Mouse (Mus musculus) MEL (cell line): ENCODE data around the gene Pip5k1b.

Experiments
- E2F4 ChIP-seq: IDR thresholded peaks from 2 replicates; pipeline ENCODE4 v1.6.1; 2011; ENCODE audit warnings: low read depth, low read length, improper control_type of control experiment, borderline replicate concordance
- ELF1 ChIP-seq: IDR thresholded peaks from 2 replicates; pipeline ENCODE4 v1.6.1; 2014; ENCODE audit warnings: low read depth, mild to moderate bottlenecking, inconsistent platforms, low read length, improper control_type of control experiment, moderate library complexity
- POLR2A ChIP-seq, 2 experiments: IDR thresholded peaks; 2 replicates each; pipeline ENCODE4 v1.6.1; 2011 to 2012; ENCODE audit warnings: low read length in 2 of 2, mild to moderate bottlenecking in 2 of 2, control low read depth in 1 of 2, improper control_type of control experiment in 1 of 2, low read depth in 1 of 2, moderate library complexity in 1 of 2; ENCODE audit not compliant: control insufficient read depth in 1 of 2, insufficient read depth in 1 of 2, poor library complexity in 1 of 2
- TAL1 ChIP-seq: IDR thresholded peaks from 2 replicates; pipeline ENCODE4 v1.6.1; 2012; ENCODE audit warnings: mild to moderate bottlenecking, inconsistent platforms, low read length, moderate library complexity, mixed read lengths
- TCF12 ChIP-seq: IDR thresholded peaks from 2 replicates; pipeline ENCODE4 v1.6.1; 2014; ENCODE audit warnings: low read depth, mild to moderate bottlenecking, inconsistent platforms, low read length, improper control_type of control experiment, moderate library complexity
- USF1 ChIP-seq: IDR thresholded peaks from 2 replicates; pipeline ENCODE4 v1.6.1; 2014; ENCODE audit warnings: low read depth, mild to moderate bottlenecking, inconsistent platforms, low read length, improper control_type of control experiment, moderate library complexity

- no peak for TF ChIP-seq POLR2A (IDR thresholded peaks at IDR 0.05; ENCODE audit: control insufficient read depth in 1 of 2, insufficient read depth in 1 of 2, low read depth in 1 of 2, low read length in 2 of 2, poor library complexity in 1 of 2)
- no peak for TF ChIP-seq TCF12
- TF ChIP-seq TAL1: no peak
- TF ChIP-seq USF1: no peak
- no peak for TF ChIP-seq E2F4
- no peak for TF ChIP-seq ELF1
Observed at GRCm38 (mm10) chr19:24585171-24585570, 29.5 kb upstream of the Pip5k1b start.
